Mouse (Mus musculus): ENCODE results near the gene Qrich2.
"Not testable (repeated sequence)": the region's sequence is repeated elsewhere in the genome, so short reads cannot be mapped to it uniquely, and the experiment has no call there.

Gene Qrich2

DNA sequence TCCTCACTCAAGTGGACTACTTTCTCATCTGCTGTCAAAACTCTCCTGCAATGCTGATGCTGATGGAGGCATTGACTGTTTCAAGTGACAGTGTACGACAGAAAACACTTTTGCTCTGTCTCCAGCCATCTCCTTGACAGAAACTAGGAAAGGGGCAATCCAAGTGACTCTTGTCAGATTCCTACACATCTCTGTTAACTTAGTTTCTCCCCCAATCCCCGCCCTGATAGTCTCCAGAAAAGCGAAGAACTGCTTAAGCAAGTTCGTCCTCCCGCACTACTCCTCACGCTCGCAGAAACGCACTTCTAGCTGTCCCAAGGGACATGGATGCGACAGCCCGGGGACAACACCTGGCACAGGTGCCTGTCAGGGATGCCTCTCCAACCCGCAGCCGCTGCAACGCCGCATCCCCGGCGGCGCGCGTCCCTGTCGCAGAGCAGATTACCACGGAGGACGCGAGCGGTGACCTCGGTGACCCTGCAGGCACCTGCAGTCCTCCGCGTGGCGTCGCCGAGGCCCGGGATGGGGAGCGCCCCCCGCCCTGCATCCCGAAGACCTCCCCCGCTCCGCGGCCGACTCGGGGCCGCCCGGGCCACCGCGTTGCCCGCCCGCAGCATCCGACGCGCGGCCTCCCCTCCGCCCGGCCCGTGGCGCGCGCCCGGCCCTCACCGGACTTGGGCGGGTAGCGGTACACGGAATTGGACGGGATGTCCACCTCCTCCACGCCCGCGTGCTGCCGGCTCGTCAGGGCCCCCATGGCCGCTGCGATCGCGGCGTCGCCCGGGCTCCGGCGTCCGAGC lies 53.8 kb downstream of the Qrich2 start:
- no peak for DNase-seq (ENCODE audit: low read depth in 1 of 2, low spot score in 2 of 2)

DNA sequence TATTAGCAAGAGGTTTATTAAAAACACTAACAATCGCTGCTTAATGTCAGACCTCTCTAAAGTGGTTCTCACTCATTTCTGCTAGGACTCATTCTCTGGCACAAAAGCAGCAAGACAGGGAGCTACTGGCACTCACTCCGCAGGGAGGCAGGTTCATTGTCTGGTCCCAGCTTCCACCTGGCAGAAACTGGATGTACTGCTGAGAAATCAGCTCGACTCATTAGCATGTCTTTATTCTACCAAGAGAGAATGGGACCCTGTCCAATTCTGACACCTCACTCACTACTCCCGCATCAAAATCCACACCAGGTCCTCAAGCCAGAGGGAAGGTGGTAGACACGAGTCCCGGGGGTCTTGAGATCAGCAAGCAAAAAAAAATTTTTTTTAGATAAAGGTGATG lies 54.5 kb downstream of the Qrich2 start:
- DNase-seq (ENCODE audit: low read depth in 1 of 2, low spot score in 2 of 2): no peak

DNA sequence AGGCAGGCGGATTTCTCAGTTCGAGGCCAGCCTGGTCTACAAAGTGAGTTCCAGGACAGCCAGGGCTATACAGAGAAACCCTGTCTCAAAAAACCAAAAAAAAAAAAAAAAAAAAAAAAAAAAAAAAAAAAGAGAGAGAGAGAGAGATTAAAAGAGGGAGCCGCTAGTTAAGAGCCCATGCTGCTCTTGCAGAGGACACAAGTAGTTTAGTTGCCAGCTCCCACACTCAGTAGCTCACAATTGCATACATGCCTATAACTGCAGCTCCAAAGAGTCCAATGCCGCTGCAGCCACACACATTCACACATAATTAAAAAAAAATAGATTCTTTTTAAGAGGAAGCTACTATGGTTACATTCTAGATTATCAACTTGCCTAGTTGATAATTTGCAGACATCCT lies 55.6 kb downstream of the Qrich2 start:
- not testable (repeated sequence) for DNase-seq (ENCODE audit: low read depth in 1 of 2, low spot score in 2 of 2)

DNA sequence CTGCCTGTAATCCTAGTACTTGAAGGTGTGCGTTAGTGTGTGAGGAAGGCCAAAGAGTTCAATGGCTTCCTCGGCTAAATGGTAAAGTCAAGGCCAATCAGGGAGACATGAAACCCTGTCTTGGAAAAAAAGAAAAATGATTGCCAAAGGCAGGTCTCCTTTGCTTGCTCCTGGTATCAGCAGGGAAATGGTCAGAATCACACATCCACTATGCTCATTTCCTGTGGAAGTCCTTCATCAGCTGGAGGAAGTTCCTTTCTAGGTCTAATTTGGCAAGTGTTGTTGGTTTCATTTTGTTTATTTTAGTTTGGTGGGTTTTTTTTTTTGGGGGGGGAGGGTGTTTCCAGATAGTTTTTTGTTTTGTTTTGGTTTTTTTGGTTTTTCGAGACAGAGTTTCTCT lies 57.0 kb downstream of the Qrich2 start:
- no peak for DNase-seq (ENCODE audit: low read depth in 1 of 2, low spot score in 2 of 2)

DNA sequence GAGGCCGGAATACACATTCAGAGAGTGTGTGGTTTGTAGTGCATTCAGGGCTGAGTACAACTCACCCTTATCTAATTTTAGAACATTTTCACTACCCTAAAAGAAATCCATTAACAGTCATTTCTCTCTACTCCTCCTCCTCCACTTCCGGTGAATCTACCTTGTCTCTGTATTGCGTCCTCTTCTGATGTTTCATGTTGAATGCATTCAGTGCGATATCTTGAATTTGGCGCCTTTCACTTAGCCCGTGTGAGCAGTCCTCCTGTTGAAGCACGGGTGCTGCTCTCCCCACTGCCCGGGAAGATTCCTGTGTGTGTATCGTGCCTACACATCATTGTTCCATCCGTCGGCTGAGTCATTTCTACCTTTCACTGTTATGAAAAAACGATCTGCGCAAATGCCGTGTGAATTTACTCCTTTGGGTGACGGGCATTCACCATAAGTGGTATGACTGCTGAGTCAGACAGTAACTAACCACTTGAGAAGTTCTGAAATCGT lies 59.8 kb downstream of the Qrich2 start:
- no peak for DNase-seq (ENCODE audit: low read depth in 1 of 2, low spot score in 2 of 2)

DNA sequence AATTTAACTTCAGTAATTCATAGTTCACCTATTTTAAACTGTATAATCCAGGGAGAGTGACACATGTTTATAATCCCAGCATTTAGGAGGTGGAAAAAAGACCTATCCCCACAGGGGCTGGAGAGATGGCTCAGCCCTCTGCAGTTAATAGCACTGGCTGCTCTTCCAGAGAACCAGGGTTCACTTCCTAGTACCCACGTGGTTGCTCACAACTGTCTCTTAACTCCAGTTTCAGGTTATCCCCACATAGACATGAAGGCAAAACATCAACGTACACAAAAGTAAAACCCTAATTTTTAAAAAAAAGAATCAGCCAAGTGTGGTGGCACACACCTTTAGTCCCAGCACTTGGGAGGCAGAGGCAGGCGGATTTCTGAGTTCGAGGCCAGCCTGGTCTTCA lies 60.4 kb downstream of the Qrich2 start:
- DNase-seq (ENCODE audit: low read depth in 1 of 2, low spot score in 2 of 2): no peak

DNA sequence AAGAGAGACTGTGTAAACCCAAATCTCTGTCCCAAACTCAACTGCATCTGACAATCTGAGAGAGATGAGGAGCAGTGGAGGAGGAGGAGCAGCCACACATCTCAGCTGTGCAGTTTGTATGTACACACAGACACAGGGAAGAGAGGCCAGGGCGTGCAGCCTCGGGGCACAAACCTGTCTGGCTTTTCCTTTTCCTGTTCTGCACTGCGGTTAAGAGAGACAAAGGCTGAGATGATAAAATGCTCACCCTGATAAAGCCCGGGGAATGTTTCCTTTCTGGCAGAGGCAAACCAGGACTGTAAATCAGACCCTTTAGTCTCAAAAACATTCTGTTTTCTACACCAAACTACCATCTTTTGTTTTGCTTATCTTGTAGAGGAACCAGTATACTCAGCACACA lies 65.5 kb downstream of the Qrich2 start:
- no peak for DNase-seq (ENCODE audit: low read depth in 1 of 2, low spot score in 2 of 2)

DNA sequence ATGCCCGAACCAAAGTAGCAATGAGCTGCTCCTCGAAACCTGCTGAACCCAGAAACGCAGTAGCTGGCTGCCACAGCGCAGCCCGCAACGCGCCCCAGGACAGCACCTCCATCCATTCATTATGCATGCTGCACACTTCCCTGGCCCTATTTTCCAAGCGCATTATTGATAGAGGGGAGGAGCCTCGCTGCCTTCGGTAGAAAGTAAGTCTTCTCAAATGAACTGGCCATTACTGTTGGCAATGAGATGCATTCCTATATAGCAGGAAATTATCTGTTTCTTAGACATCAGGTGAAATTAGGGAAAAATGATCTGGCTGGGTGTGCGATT lies 67.7 kb downstream of the Qrich2 start:
- DNase-seq (ENCODE audit: low read depth in 1 of 2, low spot score in 2 of 2): no peak

DNA sequence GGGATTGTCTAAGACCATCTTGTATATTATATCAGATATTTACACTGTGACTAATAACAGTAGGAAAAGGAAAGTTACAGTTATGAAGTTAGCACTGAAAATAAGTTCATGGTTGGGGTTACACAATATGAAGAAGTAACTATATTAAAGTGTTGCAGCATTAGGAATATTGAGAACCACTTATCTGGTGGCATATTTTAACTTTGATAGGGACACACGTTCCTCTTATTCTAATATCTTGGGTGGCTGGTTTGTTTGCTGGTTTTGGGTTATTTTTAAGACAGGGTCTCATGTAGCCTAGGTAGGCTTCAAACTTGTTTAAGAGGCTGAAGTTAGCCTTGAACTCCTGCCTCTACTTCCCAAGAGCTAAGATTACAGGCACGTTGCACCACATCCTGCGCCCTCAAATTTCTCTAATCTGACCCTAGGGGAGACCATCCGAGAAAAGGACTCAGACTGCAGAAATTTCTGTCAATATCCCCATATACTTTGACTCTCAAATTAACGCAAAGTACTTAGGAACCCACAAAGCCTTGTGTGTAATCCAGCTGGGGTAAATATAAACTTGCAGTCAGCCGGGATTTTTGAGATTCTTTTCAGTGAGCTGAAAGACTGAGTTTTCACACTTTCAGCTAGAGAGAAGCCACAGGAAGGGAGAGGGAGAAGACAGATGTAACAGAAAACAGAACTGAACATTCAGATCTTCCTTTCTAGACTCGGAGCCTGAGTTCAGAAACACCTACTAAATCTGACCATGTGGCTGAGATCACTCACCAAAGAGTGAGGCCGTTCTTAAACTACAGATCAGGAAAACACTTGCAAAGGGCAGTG lies 68.3 kb downstream of the Qrich2 start:
- DNase-seq (ENCODE audit: low read depth in 1 of 2, low spot score in 2 of 2): no peak

DNA sequence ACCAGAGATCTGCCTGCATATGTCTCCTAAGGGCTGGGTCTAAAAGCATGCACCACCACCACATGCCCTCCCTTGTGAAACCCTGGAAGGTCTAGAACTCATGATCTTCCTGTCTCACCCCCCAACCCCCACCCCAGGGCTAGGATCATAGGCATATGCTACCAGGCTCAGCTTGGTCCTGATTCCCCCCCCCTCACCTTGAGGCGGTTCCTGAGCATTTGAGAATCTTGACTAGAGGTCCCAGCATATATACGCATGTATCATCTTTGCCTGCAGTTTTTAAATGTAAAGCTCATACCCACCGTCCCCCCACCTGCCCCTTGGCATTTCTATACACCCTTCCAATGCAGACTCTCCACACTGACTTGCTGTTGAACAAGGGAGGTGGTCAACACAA lies 69.1 kb downstream of the Qrich2 start:
- no peak for DNase-seq (ENCODE audit: low read depth in 1 of 2, low spot score in 2 of 2)

DNA sequence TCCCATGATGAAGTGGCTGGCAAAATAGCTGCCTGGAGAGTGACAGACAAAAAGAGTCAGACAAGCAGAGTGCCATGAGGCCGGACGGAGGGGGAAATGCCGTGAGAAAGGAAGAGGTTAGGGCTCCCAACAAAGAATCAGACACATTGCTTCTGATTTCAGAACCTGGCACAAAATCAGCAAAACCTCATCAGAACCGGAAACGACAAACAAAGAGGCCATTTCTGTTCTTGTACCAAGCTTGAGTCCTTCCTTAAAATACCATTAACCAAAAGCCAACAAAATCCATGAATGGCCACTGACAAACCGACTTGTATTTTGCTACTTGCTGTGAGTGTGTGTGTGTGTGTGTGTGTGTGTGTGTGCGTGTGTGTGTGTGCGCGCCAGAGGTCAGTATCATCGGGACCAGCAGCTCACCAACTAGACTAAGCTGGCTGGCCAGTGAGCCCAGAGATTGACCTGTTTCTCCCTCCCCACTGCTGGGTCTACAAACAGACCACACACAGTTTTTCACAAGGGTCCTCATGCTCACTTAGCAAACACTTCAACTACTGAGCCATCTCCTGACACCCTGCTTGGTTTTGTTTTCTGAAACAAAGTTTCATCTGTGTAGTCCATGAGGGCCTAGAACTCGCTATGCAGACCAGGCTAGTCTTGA lies 69.6 kb downstream of the Qrich2 start:
- DNase-seq (ENCODE audit: low read depth in 1 of 2, low spot score in 2 of 2): no peak

DNA sequence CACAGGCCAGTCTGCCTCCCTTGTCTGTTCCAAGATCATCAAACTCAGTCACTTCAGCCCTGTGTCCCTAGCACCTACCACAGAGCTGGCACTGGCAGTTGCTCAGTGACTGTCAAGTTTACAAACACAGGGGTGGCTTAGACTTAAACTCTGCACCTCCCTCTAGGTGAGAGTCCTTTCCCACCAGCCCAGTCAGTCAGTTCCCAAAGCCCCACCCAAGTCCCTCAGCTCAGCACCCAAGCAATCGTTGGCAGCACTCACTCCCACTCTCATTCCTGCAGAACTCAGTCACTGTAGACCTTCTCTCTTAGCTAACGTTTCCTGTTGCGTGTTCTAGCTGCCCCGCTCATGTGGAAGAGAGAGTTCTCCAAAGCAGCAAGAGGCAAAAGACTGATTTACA lies 71.3 kb downstream of the Qrich2 start:
- DNase-seq (ENCODE audit: low read depth in 1 of 2, low spot score in 2 of 2): no peak
